Mouse (Mus musculus) hindbrain, postnatal 0 days (tissue): ENCODE data around the gene Akirin1. TPM values are rescaled to one million over a fixed set of nuclear protein-coding genes. Genes with fewer than 3 reads are reported as not detected.

Experiments used
- ATAC-seq: fragments of 200-750 bp; cut with Nextera tagmentation; 2 replicates; pipeline ENCODE4 v1.8.0; 2017; ENCODE audit warnings: mild to moderate bottlenecking, moderate TSS enrichment, moderate library complexity
- DNase-seq: peaks from one replicate; pipeline ENCODE4 v3.0.0-alpha.2; 2015; ENCODE audit warnings: low spot score
- H3K27ac ChIP-seq: fragments of 300-500 bp; sonication (generic); 2 replicates; pipeline ENCODE4 v1.5.1; 2014; ENCODE audit warnings: mild to moderate bottlenecking
- H3K27me3 ChIP-seq: fragments of 300-500 bp; sonication (generic); 2 replicates; pipeline ENCODE4 v1.6.1; 2014; ENCODE audit warnings: low read length, mixed read lengths; ENCODE audit not compliant: insufficient read depth
- H3K36me3 ChIP-seq: fragments of 300-500 bp; sonication (generic); 2 replicates; pipeline ENCODE4 v1.6.1; 2014; ENCODE audit warnings: low read length, mixed read lengths; ENCODE audit not compliant: insufficient read depth
- H3K4me1 ChIP-seq: fragments of 300-500 bp; sonication (generic); 2 replicates; pipeline ENCODE4 v1.6.1; 2014; ENCODE audit warnings: antibody characterized with exemption, low read length, mixed read lengths; ENCODE audit not compliant: insufficient read depth
- H3K4me2 ChIP-seq: fragments of 300-500 bp; sonication (generic); 2 replicates; pipeline ENCODE4 v1.6.1; 2014; ENCODE audit warnings: low read depth, mild to moderate bottlenecking, low read length, moderate library complexity, mixed read lengths
- H3K4me3 ChIP-seq: fragments of 300-500 bp; sonication (generic); 2 replicates; pipeline ENCODE4 v1.5.1; 2014; ENCODE audit warnings: low read length
- H3K9ac ChIP-seq: fragments of 300-500 bp; sonication (generic); replicated peaks from 2 replicates; pipeline ENCODE4 v1.6.1; 2014; ENCODE audit warnings: mild to moderate bottlenecking, low read length, moderate library complexity, mixed read lengths
- H3K9me3 ChIP-seq: fragments of 300-500 bp; sonication (generic); 2 replicates; pipeline ENCODE4 v1.6.1; 2016; ENCODE audit warnings: low read length, mixed read lengths
- CTCF ChIP-seq: IDR thresholded peaks from 2 replicates; pipeline ENCODE4 v1.5.1; 2016; ENCODE audit warnings: antibody characterized with exemption, control low read depth, low read depth
- WGBS: fragments of 180-500 bp; shearing (Covaris S2); extraction: QIAGEN DNeasy Blood & Tissue Kit; methylation state at CpG from one replicate; pipeline ENCODE4 v1.1.7; 2014; 5-methylcytosine and 5-hydroxymethylcytosine counted together
- polyA plus RNA-seq: library from polyadenylated mRNA; unstranded; fragments of >200 nt; fragmentation: Nextera tagmentation; extraction: Ambion mirVana; gene quantifications from 2 replicates; pipeline ENCODE4 v1.2.1, GENCODE M21; 2015
- total RNA-seq: library from RNA; depleted of rRNA; stranded (reverse); fragments of >200 nt; gene quantifications from 2 replicates; pipeline ENCODE4 v1.2.3, GENCODE M21; 2014

Gene Akirin1
- total and polyA plus RNA-seq, 2 experiments from 2014 or later, result 48.7 to 82.7 TPM

GRCm38 (mm10) chr4:123768234-123768633 is 18.1 kb upstream of the Akirin1 start:
- Histone ChIP-seq H3K9me3 (no peaks in the 10 kb centered on the region), H3K36me3 (no peaks in the 10 kb centered on the region), H3K9ac (no peak overlapping the region), H3K4me3 (no peak overlapping the region), H3K4me2 (no peak overlapping the region), H3K27me3 (no peaks in the 10 kb centered on the region), H3K4me1 (no peaks in the 10 kb centered on the region), H3K27ac (no peak overlapping the region)
- ATAC-seq, result no peak
- no peak for TF ChIP-seq CTCF
- WGBS, result 63% methylated on average over 4 of the region's 4 CpGs
- DNase-seq, result no peak

DNA sequence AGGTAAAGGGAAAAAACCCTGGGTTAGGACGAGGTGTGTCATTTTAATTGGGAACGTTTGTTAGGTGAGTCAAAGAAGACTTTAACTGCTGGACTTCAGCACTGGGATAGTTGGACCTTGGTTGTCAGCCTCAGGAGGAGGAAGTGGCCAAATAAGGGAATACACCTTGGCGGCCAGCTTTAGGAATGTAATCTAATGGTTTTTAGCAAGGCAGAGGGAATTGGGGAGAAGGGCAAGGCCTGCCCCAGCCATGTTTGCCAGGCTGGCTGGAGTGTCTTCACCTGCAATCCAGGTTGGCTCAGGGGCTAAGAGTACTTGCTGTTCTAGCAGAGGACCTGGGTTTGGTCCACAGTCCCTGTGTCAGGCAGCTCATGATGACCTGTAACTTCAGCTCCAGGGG is 17.7 kb upstream of the Akirin1 start:
- TF ChIP-seq CTCF, result no peak
- ATAC-seq, result no peak
- Histone ChIP-seq H3K4me2 (no peak overlapping the region), H3K9me3 (no peaks in the 10 kb centered on the region), H3K27me3 (no peaks in the 10 kb centered on the region), H3K4me3 (no peak overlapping the region), H3K4me1 (no peaks in the 10 kb centered on the region), H3K36me3 (no peaks in the 10 kb centered on the region), H3K27ac (no peak overlapping the region), H3K9ac (no peak overlapping the region)
- WGBS, result 77% methylated on average over 3 of the region's 3 CpGs
- no peak for DNase-seq

DNA sequence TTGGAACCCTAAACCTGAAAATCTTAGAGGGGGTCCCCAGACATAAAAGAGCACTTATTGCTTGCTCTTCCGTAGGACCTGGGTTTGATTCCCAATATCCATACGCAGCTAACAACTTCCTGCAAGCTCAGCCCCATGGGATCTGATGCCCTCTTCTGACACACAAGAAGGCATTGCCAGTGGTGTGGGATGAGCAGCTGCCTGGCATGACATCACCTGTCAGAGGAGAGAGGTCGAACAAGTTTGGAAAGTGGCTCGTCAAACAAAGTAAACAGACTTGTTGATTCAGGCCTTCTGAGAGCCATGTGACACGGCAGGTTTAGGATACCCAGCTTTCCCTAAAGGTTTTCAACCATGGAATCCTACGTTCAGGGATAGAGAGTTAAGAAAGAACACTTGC is 14.9 kb upstream of the Akirin1 start:
- Histone ChIP-seq H3K27ac (no peak overlapping the region), H3K4me1 (no peaks in the 10 kb centered on the region), H3K4me3 (no peak overlapping the region), H3K4me2 (no peak overlapping the region), H3K9me3 (no peaks in the 10 kb centered on the region), H3K27me3 (no peaks in the 10 kb centered on the region), H3K36me3 (no peaks in the 10 kb centered on the region), H3K9ac (no peak overlapping the region)
- DNase-seq, result no peak
- no peak for TF ChIP-seq CTCF
- 85% methylated on average over 6 of the region's 6 CpGs for WGBS
- no peak for ATAC-seq

- H3K9ac ChIP-seq, result no peak overlapping the region
- 46% methylated on average over 4 of the region's 4 CpGs for WGBS
- no peaks in the 10 kb centered on the region for H3K9me3 ChIP-seq
- H3K4me3 ChIP-seq, result no peak overlapping the region
- DNase-seq, result peak; percentile 43
- H3K27me3 ChIP-seq, result no peaks in the 10 kb centered on the region
- H3K36me3 ChIP-seq, result no peaks in the 10 kb centered on the region
- H3K27ac ChIP-seq, result no peak overlapping the region
- peak; percentile 55 for TF ChIP-seq CTCF
- H3K4me1 ChIP-seq, result no peaks in the 10 kb centered on the region
- no peak overlapping the region for H3K4me2 ChIP-seq
- ATAC-seq, result no peak
Observed at GRCm38 (mm10) chr4:123758306-123758705, 8.2 kb upstream of the Akirin1 start.

GRCm38 (mm10) chr4:123750707-123751312 is 665 bp upstream of the Akirin1 start:
- peak overlapping the region; percentile 94; the same call in 1 of the 2 replicates for H3K27ac ChIP-seq
- DNase-seq, result peak; percentile 58
- no peaks in the 10 kb centered on the region for H3K9me3 ChIP-seq
- H3K36me3 ChIP-seq, result no peaks in the 10 kb centered on the region
- H3K4me1 ChIP-seq, result peaks cover 8% of the 10 kb centered on the region; the same call in 1 of the 2 replicates
- H3K4me3 ChIP-seq, result peak overlapping the region; percentile 91
- H3K9ac ChIP-seq, result peak overlapping the region; percentile 88
- no peak for TF ChIP-seq CTCF
- 0% methylated on average over 8 of the region's 8 CpGs for WGBS
- H3K4me2 ChIP-seq, result peak overlapping the region; percentile 73
- no peaks in the 10 kb centered on the region for H3K27me3 ChIP-seq
- no peak for ATAC-seq

DNA sequence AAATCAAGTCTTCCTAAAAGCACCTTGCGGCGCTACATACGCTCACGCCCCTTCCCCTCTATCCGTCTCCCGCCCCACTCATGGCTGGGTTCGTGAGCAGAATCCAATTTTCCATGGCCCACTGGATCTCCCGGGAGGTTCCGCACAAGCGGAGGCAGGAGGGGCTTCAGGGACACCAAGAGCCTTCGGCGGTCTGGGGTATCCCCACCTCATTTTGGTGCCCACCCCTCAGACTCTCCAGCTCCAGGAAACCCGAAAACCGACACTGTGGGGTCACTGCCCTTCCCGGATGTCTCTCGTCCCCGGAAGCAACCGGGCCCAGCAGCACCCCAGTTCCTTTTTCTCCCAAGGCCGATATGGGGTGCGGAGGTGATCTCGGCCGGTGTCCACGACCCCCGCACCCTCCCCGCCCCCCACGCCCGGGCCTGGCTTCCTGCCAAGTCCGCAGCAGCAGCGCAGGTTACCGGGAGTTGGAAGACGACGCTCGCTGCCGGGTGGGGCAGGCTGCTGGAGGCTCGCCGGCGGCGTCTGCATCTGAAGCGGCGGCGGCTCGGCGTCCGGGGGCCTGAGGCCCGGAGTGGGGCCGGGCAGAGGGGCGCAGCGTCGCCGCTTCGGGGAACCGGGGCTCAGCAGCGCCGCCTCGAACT is 538 bp downstream of the Akirin1 start:
- TF ChIP-seq CTCF, result no peak
- Histone ChIP-seq H3K27ac (peak overlapping the region; percentile 94), H3K4me1 (peaks cover 8% of the 10 kb centered on the region; the same call in 1 of the 2 replicates), H3K4me2 (peak overlapping the region; percentile 73), H3K4me3 (peak overlapping the region; percentile 91), H3K36me3 (no peaks in the 10 kb centered on the region), H3K9me3 (no peaks in the 10 kb centered on the region), H3K9ac (peak overlapping the region; percentile 88), H3K27me3 (no peaks in the 10 kb centered on the region)
- peak; percentile 65 for DNase-seq
- ATAC-seq, result peak; percentile 11
- WGBS, result 2% methylated on average over 47 of the region's 55 CpGs
